Mouse (Mus musculus): Measurements from ENCODE around the gene Dcaf1.

GRCm38 (mm10) chr9:106840569-106840968 is 18.9 kb downstream of the Dcaf1 start:
- TF ChIP-seq CTCF (IDR thresholded peaks at IDR 0.05) = peak; percentile 47
- TF ChIP-seq EP300 (IDR thresholded peaks at IDR 0.05) = no peak
